Mouse (Mus musculus) leukemia stem cell, adult 10-12 weeks (primary cell): ENCODE data around the gene Btbd35f25. TPM values are rescaled to one million over a fixed set of nuclear protein-coding genes. Genes with fewer than 3 reads are reported as not detected.

Experiments used
- polyA plus RNA-seq: library from polyadenylated mRNA; stranded (reverse); fragments of >175 nt; gene quantifications from 2 replicates; pipeline ENCODE4 v1.2.3, GENCODE M21; 2012; ENCODE audit warnings: low replicate concordance

The Btbd35f25 gene
- not detected in 2 replicates for polyA plus RNA-seq

GRCm38 (mm10) chrX:31717056-31717455, at the start of gene Btbd35f25:
Btbd35f25 (minus strand) TSS chrX:31717156.

Other genes starting within 250 kb of the Btbd35f25 start
- gene Gm21883, start 142.9 kb downstream of the Btbd35f25 start, polyA plus RNA-seq, result not detected in 2 replicates
- not detected in 2 replicates for gene Spin2e, start 98.2 kb downstream of the Btbd35f25 start, polyA plus RNA-seq
- gene Gm21637, start 244.9 kb upstream of the Btbd35f25 start, polyA plus RNA-seq, result not detected in 2 replicates